ENCODE assay signal across 9 mouse cellular contexts in genomic region chr2:14823105-14823504, GRCm38 (mm10).
DNase-seq lines count a peak whose midpoint lies in the region; ATAC-seq lines count a peak whose summit lies in the region.
"Had no signal": no experiment of that assay in that cellular context is flagged by ENCODE, and none has a peak within 500 bp of the region (broad histone marks: within the 10 kb centered on the region; RNA-seq: fewer than 3 reads in every experiment).

No protein-coding gene starts in this region.

- DNase-seq in embryonic facial prominence, embryonic 10.5 days (ENCODE audit: low spot score): peak; percentile 14
- DNase-seq in lung, postnatal 14 days: peak; percentile 20
- no peak for DNase-seq in urinary bladder, postnatal 10 days (ENCODE audit: low spot score)
- DNase-seq in kidney, postnatal 25 days: no peak
- no peak for DNase-seq in retina, embryonic 14.5 days (ENCODE audit: low spot score)

- peaks cover 21% of the 10 kb centered on the region; the same call in 1 of the 2 replicates for H3K4me1 ChIP-seq in forebrain, embryonic 13.5 days
- peaks cover 9% of the 10 kb centered on the region for H3K4me1 ChIP-seq in forebrain, embryonic 12.5 days
- peaks cover 15% of the 10 kb centered on the region for H3K4me1 ChIP-seq in embryonic facial prominence, embryonic 10.5 days
- H3K4me1 ChIP-seq in heart, embryonic 15.5 days (replicated peaks): peaks cover 17% of the 10 kb centered on the region

- no peaks in the 10 kb centered on the region for H3K9me3 ChIP-seq in forebrain, embryonic 13.5 days (replicated peaks)
- H3K9me3 ChIP-seq in forebrain, embryonic 12.5 days: no peaks in the 10 kb centered on the region
- H3K9me3 ChIP-seq in embryonic facial prominence, embryonic 10.5 days: no peaks in the 10 kb centered on the region
- H3K9me3 ChIP-seq in heart, embryonic 15.5 days (replicated peaks): no peaks in the 10 kb centered on the region
- H3K9me3 ChIP-seq: limb, embryonic 13.5 days had no signal

- H3K27me3 ChIP-seq in forebrain, embryonic 13.5 days: no peaks in the 10 kb centered on the region
- H3K27me3 ChIP-seq in forebrain, embryonic 12.5 days: no peaks in the 10 kb centered on the region
- no peaks in the 10 kb centered on the region for H3K27me3 ChIP-seq in embryonic facial prominence, embryonic 10.5 days (replicated peaks; ENCODE audit: low read depth, poor library complexity, severe bottlenecking)
- no peaks in the 10 kb centered on the region for H3K27me3 ChIP-seq in heart, embryonic 15.5 days
- H3K27me3 ChIP-seq: limb, embryonic 13.5 days had no signal

- ATAC-seq in forebrain, embryonic 13.5 days: peak; percentile 34; the same call in 1 of the 2 replicates
- ATAC-seq in forebrain, embryonic 12.5 days (ENCODE audit: low FRiP score): no peak
- peak; percentile 87 for ATAC-seq in heart, embryonic 15.5 days (replicated peaks; ENCODE audit: insufficient number of reproducible peaks, insufficient read depth, low FRiP score, low read depth)

- no peaks in the 10 kb centered on the region for H3K36me3 ChIP-seq in forebrain, embryonic 13.5 days (ENCODE audit: poor library complexity, severe bottlenecking)
- H3K36me3 ChIP-seq in forebrain, embryonic 12.5 days (replicated peaks): no peaks in the 10 kb centered on the region
- H3K36me3 ChIP-seq in embryonic facial prominence, embryonic 10.5 days (replicated peaks): no peaks in the 10 kb centered on the region
- no peaks in the 10 kb centered on the region for H3K36me3 ChIP-seq in heart, embryonic 15.5 days
- H3K36me3 ChIP-seq: limb, embryonic 13.5 days had no signal

- H3K27ac ChIP-seq in forebrain, embryonic 13.5 days: no peak overlapping the region
- H3K27ac ChIP-seq in forebrain, embryonic 12.5 days: no peak overlapping the region
- H3K27ac ChIP-seq in embryonic facial prominence, embryonic 10.5 days (replicated peaks): no peak overlapping the region
- peak overlapping the region; percentile 92 for H3K27ac ChIP-seq in heart, embryonic 15.5 days

- H3K4me3 ChIP-seq in forebrain, embryonic 13.5 days: no peak overlapping the region
- no peak overlapping the region for H3K4me3 ChIP-seq in forebrain, embryonic 12.5 days (replicated peaks)
- no peak overlapping the region for H3K4me3 ChIP-seq in embryonic facial prominence, embryonic 10.5 days
- H3K4me3 ChIP-seq in heart, embryonic 15.5 days: no peak overlapping the region

- H3K4me2 ChIP-seq in forebrain, embryonic 13.5 days: no peak overlapping the region
- no peak overlapping the region for H3K4me2 ChIP-seq in forebrain, embryonic 12.5 days
- H3K4me2 ChIP-seq in heart, embryonic 15.5 days: no peak overlapping the region

- H3K9ac ChIP-seq in forebrain, embryonic 13.5 days: no peak overlapping the region
- no peak overlapping the region for H3K9ac ChIP-seq in forebrain, embryonic 12.5 days
- H3K9ac ChIP-seq in heart, embryonic 15.5 days: no peak overlapping the region
- H3K9ac ChIP-seq: limb, embryonic 13.5 days had no signal

Comparison
In these comparisons a context has a peak if more than half of its experiments do, and no peak if none do; other contexts are left out.
1. DNase-seq: peak in embryonic facial prominence, embryonic 10.5 days (single experiment) and lung, postnatal 14 days (single experiment); none in urinary bladder, postnatal 10 days (single experiment), kidney, postnatal 25 days (0 of 2) and retina, embryonic 14.5 days (single experiment).